Mouse (Mus musculus): ENCODE measurements around the gene 5830473C10Rik. TPM values are rescaled to one million over a fixed set of nuclear protein-coding genes. Genes with fewer than 3 reads are reported as not detected.

The 5830473C10Rik gene
- polyA plus RNA-seq, 1 experiment, result not detected

DNA sequence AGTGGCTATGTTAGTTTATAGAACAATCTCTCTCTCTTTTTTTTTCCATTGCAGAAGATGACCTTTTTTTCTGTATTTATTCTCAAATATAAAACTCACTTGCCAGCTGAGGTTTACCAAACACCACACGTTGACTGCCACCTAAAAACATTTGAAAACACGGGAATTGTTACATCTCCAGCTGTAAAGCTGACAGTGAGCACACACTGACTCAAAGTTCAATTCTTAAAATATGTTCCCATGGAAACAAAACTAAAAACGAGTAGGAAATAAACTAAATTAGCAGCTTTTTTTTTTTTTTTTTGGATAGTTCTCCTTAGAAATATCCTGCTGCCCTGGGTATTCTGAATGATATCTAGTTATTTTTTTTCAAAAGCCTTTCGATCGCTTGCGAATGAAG is 4.3 kb downstream of the 5830473C10Rik start:
- Histone ChIP-seq H3K4me3 (replicated peaks; ENCODE audit: extremely low read depth, low read depth, low read length) (no peak overlapping the region), H3K4me1 (ENCODE audit: control insufficient read depth, insufficient read depth, low read length) (no peaks in the 10 kb centered on the region)
- 59% methylated on average over 6 of the region's 6 CpGs for WGBS
- no peak for DNase-seq
- TF ChIP-seq POLR2A (IDR thresholded peaks at IDR 0.05; ENCODE audit: borderline replicate concordance, extremely low read depth, low read depth, low read length), result no peak
- no peak for TF ChIP-seq CTCF (IDR thresholded peaks at IDR 0.05; ENCODE audit: insufficient read depth, low read length)

DNA sequence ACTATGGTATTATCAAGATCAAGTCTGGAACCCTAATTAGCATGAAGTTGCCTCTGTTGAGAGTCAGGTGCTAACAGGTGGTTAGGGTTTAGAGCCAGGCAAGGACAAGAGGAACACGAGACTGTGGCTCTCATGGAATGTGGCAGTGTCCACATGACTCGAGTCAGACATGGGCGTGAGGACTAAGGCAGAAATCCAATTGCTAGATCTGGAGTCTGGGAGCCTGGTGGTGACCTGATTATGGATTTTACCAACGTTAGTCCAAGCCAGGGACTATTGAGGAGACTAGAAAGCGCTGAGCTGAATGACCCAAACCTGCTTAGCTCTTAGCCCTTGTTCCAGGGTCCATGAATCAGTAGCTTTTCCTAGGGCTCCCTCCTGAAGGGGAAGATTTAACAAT is 6.9 kb downstream of the 5830473C10Rik start:
- 53% methylated on average over 5 of the region's 5 CpGs for WGBS
- no peak overlapping the region for H3K4me3 ChIP-seq (replicated peaks; ENCODE audit: extremely low read depth, low read depth, low read length)
- DNase-seq, result no peak

DNA sequence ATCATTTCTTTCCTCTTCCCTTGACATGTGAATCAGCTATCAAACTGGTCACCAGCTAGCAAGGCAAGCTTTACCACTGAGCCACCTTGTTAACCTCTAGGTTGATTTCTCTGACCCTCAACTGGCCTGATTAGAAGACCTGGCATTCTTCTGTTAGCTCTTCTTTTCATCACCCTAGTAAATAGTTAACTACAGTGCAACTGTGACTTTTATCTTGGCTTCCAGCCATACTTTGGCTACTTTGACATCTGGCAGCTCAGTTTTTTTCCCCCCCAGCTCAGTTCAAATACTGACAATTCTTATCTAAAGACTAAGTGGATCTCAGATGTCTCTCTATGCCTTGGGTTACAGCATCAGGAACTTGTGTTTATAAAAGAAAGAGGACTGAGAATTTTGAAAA is 7.4 kb downstream of the 5830473C10Rik start:
- TF ChIP-seq CTCF (IDR thresholded peaks at IDR 0.05; ENCODE audit: insufficient read depth, low read length) (no peak), POLR2A (IDR thresholded peaks at IDR 0.05; ENCODE audit: borderline replicate concordance, extremely low read depth, low read depth, low read length) (no peak)
- no peak for DNase-seq
- Histone ChIP-seq H3K4me1 (ENCODE audit: control insufficient read depth, insufficient read depth, low read length) (no peaks in the 10 kb centered on the region), H3K4me3 (replicated peaks; ENCODE audit: extremely low read depth, low read depth, low read length) (no peak overlapping the region)

More for the DNA sequence above, 6.9 kb downstream of the 5830473C10Rik start:
- no peak for TF ChIP-seq CTCF (IDR thresholded peaks at IDR 0.05; ENCODE audit: insufficient read depth, low read length)
- no peak for TF ChIP-seq POLR2A (IDR thresholded peaks at IDR 0.05; ENCODE audit: borderline replicate concordance, extremely low read depth, low read depth, low read length)
- no peaks in the 10 kb centered on the region for H3K4me1 ChIP-seq (ENCODE audit: control insufficient read depth, insufficient read depth, low read length)

DNA sequence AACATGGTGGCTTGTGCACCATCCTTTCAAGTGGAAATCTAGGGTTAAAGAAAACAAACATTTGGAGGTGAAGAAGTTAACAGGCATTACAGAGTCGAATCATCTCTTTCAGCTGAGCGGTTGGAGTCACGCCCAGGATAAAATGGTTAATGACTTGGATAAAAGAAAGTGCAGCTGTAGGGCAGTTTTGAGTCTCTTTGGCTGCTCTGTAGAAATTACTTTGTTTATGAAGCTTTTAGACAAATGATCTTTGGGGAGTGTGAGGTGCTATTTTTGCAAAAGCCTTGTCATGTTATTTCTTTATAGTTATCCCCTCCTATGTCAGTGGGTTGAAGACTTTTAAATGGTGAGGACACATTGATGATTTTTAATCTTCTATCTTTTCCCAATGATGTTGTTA is 10.3 kb downstream of the 5830473C10Rik start:
- no peak overlapping the region for H3K4me3 ChIP-seq (replicated peaks; ENCODE audit: extremely low read depth, low read depth, low read length)
- WGBS, result 34% methylated on average over 3 of the region's 3 CpGs
- DNase-seq, result no peak
- no peak for TF ChIP-seq POLR2A (IDR thresholded peaks at IDR 0.05; ENCODE audit: borderline replicate concordance, extremely low read depth, low read depth, low read length)
- TF ChIP-seq CTCF (IDR thresholded peaks at IDR 0.05; ENCODE audit: insufficient read depth, low read length), result no peak
- H3K4me1 ChIP-seq (ENCODE audit: control insufficient read depth, insufficient read depth, low read length), result no peaks in the 10 kb centered on the region

DNA sequence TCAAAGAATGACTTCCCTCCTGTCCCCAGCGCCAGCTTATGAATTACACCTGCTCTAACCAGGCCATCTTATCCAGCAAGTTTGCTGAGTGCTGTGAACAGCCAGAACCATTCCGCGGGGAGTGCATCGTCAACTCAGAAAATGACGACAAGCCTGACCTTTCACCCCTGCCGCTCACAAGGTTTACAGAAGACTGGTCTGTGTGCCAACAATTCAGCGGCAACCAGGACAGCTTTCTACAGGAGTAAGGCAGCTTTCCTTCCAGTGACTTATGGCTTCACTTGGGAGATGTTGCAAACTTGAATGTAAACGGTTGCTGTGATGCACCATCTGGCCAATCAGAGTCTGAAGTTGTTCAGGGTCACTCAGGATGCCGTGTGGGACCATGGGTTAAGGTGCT is 16.8 kb downstream of the 5830473C10Rik start:
- H3K4me3 ChIP-seq (replicated peaks; ENCODE audit: extremely low read depth, low read depth, low read length), result no peak overlapping the region
- DNase-seq, result no peak
- no peaks in the 10 kb centered on the region for H3K4me1 ChIP-seq (ENCODE audit: control insufficient read depth, insufficient read depth, low read length)
- WGBS, result 38% methylated on average over 9 of the region's 9 CpGs
- no peak for TF ChIP-seq POLR2A (IDR thresholded peaks at IDR 0.05; ENCODE audit: borderline replicate concordance, extremely low read depth, low read depth, low read length)
- no peak for TF ChIP-seq CTCF (IDR thresholded peaks at IDR 0.05; ENCODE audit: insufficient read depth, low read length)

DNA sequence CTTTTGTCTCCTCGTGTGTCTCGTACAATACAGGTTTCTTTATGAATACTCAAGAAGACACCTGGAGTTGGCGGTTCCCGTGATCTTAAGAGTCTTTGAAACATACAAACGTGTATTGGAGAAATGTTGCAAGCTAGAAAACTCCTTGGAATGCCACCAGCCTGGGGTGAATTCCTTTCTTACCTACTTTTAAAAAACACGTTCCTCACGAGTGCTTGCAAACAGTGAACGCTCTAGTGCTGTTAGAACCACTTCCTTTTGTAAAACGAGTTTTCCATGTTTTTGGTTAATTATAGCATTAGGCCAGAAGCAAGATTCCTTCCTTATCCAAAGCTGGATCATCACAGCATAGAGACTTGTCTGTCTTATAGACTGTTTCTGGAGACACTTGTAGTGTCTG is 18.6 kb downstream of the 5830473C10Rik start:
- DNase-seq, result no peak
- no peak overlapping the region for H3K4me3 ChIP-seq (replicated peaks; ENCODE audit: extremely low read depth, low read depth, low read length)
- TF ChIP-seq POLR2A (IDR thresholded peaks at IDR 0.05; ENCODE audit: borderline replicate concordance, extremely low read depth, low read depth, low read length) (no peak), CTCF (IDR thresholded peaks at IDR 0.05; ENCODE audit: insufficient read depth, low read length) (no peak)
- no peaks in the 10 kb centered on the region for H3K4me1 ChIP-seq (ENCODE audit: control insufficient read depth, insufficient read depth, low read length)
- WGBS, result 65% methylated on average over 9 of the region's 9 CpGs

DNA sequence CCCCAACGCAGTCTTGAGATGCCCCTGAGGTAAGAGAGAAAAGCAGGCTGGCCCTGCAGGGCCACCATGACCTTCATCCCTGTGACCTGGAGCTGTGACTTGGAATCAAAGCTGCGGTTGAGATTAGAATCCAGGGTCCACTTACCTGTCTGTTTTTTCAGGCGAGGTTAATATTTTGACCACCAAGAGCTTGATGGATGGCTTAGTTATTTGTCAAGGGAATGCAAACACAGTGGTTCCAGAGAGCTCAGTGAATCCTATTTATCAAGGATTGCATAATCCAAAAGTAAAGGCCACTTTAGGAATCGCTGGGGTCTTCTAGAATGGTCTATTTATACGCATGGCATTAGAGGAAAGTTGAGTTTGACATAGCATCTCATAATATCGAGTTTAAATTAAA is 21.3 kb downstream of the 5830473C10Rik start:
- WGBS, result 70% methylated on average over 6 of the region's 6 CpGs
- Histone ChIP-seq H3K4me3 (replicated peaks; ENCODE audit: extremely low read depth, low read depth, low read length) (no peak overlapping the region), H3K4me1 (ENCODE audit: control insufficient read depth, insufficient read depth, low read length) (no peaks in the 10 kb centered on the region)
- TF ChIP-seq CTCF (IDR thresholded peaks at IDR 0.05; ENCODE audit: insufficient read depth, low read length) (no peak), POLR2A (IDR thresholded peaks at IDR 0.05; ENCODE audit: borderline replicate concordance, extremely low read depth, low read depth, low read length) (no peak)
- no peak for DNase-seq

DNA sequence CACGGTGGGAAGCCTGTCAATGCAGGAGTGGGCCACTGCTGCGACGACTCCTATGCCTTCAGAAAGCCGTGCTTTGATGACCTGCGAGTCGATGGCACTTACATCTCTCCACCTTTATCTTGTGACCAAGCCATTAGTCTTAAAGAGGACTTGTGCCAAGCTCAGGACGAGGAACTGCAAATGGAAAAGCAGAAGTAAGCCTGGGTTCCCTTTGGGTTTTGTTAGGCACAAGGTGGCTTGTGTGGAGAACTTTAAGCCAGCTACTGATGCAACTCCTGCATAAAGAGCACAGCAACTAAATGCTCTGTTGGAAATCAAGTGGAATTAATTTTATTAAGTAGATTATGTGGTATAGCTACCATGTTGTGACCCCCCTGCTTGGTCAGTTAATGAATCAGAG is 23.9 kb downstream of the 5830473C10Rik start:
- WGBS, result 54% methylated on average over 7 of the region's 7 CpGs
- TF ChIP-seq POLR2A (IDR thresholded peaks at IDR 0.05; ENCODE audit: borderline replicate concordance, extremely low read depth, low read depth, low read length) (no peak), CTCF (IDR thresholded peaks at IDR 0.05; ENCODE audit: insufficient read depth, low read length) (no peak)
- no peak overlapping the region for H3K4me3 ChIP-seq (replicated peaks; ENCODE audit: extremely low read depth, low read depth, low read length)
- H3K4me1 ChIP-seq (ENCODE audit: control insufficient read depth, insufficient read depth, low read length), result no peaks in the 10 kb centered on the region
- DNase-seq, result no peak

DNA sequence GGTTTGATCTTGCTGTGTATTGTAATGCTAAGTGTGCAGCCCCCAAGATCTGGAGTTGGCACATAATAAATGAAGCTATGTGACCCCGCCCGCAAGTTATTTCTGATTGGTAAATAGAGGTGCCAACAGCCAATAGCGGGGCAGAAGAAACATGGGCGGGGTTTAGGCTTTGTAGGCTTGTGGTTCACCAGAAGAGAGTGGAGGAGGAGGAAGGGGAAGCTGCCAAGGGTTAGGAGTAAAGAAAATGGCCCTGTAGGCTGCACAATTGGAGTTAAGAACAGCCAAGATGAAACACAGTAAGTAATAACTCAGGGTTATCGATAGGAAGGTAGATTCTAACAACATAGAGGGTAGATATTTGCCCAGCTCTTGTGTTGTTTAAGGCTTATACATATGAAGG is 25.6 kb downstream of the 5830473C10Rik start:
- WGBS, result 82% methylated on average over 5 of the region's 5 CpGs

DNA sequence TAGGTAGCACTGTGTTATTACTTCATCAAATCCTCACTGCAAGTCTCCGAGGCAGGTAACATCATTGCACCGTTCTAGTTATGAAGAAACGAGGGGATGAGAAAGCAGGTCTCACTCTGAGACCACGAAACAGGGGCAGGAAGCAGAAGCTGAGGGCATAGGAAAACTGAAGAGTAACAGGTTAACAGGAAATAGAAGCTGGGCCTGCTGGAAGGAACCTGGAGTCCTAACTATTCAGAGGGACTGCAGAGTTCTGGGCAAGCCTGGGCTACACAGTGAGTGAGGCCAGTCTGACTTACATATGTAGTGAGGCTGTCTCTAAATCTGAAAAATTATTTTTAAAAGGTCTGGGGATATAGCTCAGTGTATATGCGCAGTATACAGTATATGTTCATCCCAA is 27.2 kb downstream of the 5830473C10Rik start:
- Histone ChIP-seq H3K4me3 (replicated peaks; ENCODE audit: extremely low read depth, low read depth, low read length) (no peak overlapping the region), H3K4me1 (ENCODE audit: control insufficient read depth, insufficient read depth, low read length) (no peaks in the 10 kb centered on the region)
- DNase-seq, result no peak
- no peak for TF ChIP-seq CTCF (IDR thresholded peaks at IDR 0.05; ENCODE audit: insufficient read depth, low read length)
- no peak for TF ChIP-seq POLR2A (IDR thresholded peaks at IDR 0.05; ENCODE audit: borderline replicate concordance, extremely low read depth, low read depth, low read length)
- 82% methylated on average over 5 of the region's 5 CpGs for WGBS

More for the DNA sequence above, 25.6 kb downstream of the 5830473C10Rik start:
- no peak for DNase-seq
- Histone ChIP-seq H3K4me3 (replicated peaks; ENCODE audit: extremely low read depth, low read depth, low read length) (no peak overlapping the region), H3K4me1 (ENCODE audit: control insufficient read depth, insufficient read depth, low read length) (no peaks in the 10 kb centered on the region)
- TF ChIP-seq POLR2A (IDR thresholded peaks at IDR 0.05; ENCODE audit: borderline replicate concordance, extremely low read depth, low read depth, low read length), result no peak
- no peak for TF ChIP-seq CTCF (IDR thresholded peaks at IDR 0.05; ENCODE audit: insufficient read depth, low read length)

Measured in lung, adult 2 months (tissue).